Mouse (Mus musculus) intestine, postnatal 0 days (tissue): ENCODE measurements at regions not wholly inside any gene's neighbourhood (a gene's known extent, or its start where the extent isn't known, plus 50 kb on each side); places are given as distances from the start of the nearest gene placed in this dataset.

Experiments
- ATAC-seq: fragments of 200-750 bp; cut with Nextera tagmentation; 2 replicates; pipeline ENCODE4 v1.8.0; 2017; ENCODE audit warnings: mild to moderate bottlenecking, moderate TSS enrichment, moderate library complexity
- H3K27ac ChIP-seq: fragments of 300-500 bp; sonication (generic); 2 replicates; pipeline ENCODE4 v1.5.1; 2014; ENCODE audit warnings: mild to moderate bottlenecking, low read depth, low read length, moderate library complexity
- H3K27me3 ChIP-seq: fragments of 300-500 bp; sonication (generic); replicated peaks from 2 replicates; pipeline ENCODE4 v1.6.1; 2014; ENCODE audit warnings: low read length, mixed read lengths; ENCODE audit not compliant: control insufficient read depth, insufficient read depth
- H3K36me3 ChIP-seq: fragments of 300-500 bp; sonication (generic); 2 replicates; pipeline ENCODE4 v1.6.1; 2014; ENCODE audit warnings: mild to moderate bottlenecking, moderate library complexity; ENCODE audit not compliant: control insufficient read depth, insufficient read depth
- H3K4me1 ChIP-seq: fragments of 300-500 bp; sonication (generic); replicated peaks from 2 replicates; pipeline ENCODE4 v1.6.1; 2014; ENCODE audit warnings: antibody characterized with exemption, low read length, mixed read lengths; ENCODE audit not compliant: control insufficient read depth, insufficient read depth
- H3K4me2 ChIP-seq: fragments of 300-500 bp; sonication (generic); replicated peaks from 2 replicates; pipeline ENCODE4 v1.6.1; 2014; ENCODE audit warnings: low read depth, mild to moderate bottlenecking, moderate library complexity
- H3K4me3 ChIP-seq: fragments of 300-500 bp; sonication (generic); 2 replicates; pipeline ENCODE4 v1.5.1; 2014; ENCODE audit warnings: low read depth, low read length
- H3K9ac ChIP-seq: fragments of 300-500 bp; sonication (generic); 2 replicates; pipeline ENCODE4 v1.6.1; 2014; ENCODE audit warnings: mild to moderate bottlenecking, low read depth, low read length
- H3K9me3 ChIP-seq: fragments of 300-500 bp; sonication (generic); 2 replicates; pipeline ENCODE4 v1.6.1; 2016; ENCODE audit warnings: mixed run types; ENCODE audit not compliant: control insufficient read depth
- CTCF ChIP-seq: sonication (generic); IDR thresholded peaks from 2 replicates; pipeline ENCODE4 v1.5.1; 2016; ENCODE audit warnings: low read depth, mild to moderate bottlenecking, control low read depth, antibody characterized with exemption, moderate library complexity
- WGBS: fragments of 180-500 bp; shearing (Covaris S2); extraction: QIAGEN DNeasy Blood & Tissue Kit; methylation state at CpG from one replicate; pipeline ENCODE4 v1.1.7; 2014; 5-methylcytosine and 5-hydroxymethylcytosine counted together

DNA sequence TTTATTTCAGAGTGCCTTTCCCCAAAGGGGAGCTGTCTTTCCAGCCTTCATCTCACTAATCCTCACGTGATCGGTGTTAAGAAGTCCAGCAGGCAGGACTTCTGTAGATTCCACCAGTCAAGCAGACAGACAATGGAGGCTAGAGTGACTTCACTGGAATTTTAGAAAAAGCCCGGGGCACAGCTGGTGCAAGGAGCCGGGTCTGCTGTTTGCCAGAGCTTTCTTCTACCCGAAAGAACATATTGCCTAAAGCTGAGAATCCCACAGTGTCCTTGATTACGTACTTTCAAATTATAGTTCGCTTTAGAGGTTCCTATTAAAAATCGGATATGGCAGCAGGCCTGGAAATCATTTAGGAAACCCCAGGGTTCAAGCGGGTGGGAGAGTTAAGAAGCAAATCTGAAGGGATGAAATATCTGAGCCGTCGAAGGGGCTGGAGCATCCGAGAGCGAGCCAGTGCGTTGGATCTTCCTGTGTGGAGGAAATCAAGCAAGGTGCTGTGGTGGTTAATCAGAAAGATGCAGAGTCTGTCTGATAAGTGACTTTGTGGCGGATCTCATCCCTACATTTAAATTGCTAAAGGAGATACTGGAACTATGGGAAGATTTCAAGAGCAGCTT, 283.3 kb upstream of the Gm11146 start:
- Histone ChIP-seq H3K9me3 (no peaks in the 10 kb centered on the region), H3K27ac (no peak overlapping the region), H3K9ac (no peak overlapping the region), H3K4me1 (no peaks in the 10 kb centered on the region), H3K4me3 (no peak overlapping the region), H3K27me3 (no peaks in the 10 kb centered on the region), H3K36me3 (no peaks in the 10 kb centered on the region), H3K4me2 (no peak overlapping the region)
- no peak for TF ChIP-seq CTCF
- 86% methylated on average over 15 of the region's 15 CpGs for WGBS
- ATAC-seq: no peak

- Histone ChIP-seq H3K36me3 (no peaks in the 10 kb centered on the region), H3K27me3 (no peaks in the 10 kb centered on the region), H3K9ac (no peak overlapping the region), H3K27ac (no peak overlapping the region), H3K9me3 (no peaks in the 10 kb centered on the region), H3K4me3 (no peak overlapping the region), H3K4me2 (no peak overlapping the region), H3K4me1 (no peaks in the 10 kb centered on the region)
- TF ChIP-seq CTCF: no peak
- ATAC-seq: no peak
- WGBS: 92% methylated on average over 9 of the region's 9 CpGs
These were observed 282.6 kb upstream of the Gm11146 start for GRCm38 (mm10) chr16:77884495-77884894.

DNA sequence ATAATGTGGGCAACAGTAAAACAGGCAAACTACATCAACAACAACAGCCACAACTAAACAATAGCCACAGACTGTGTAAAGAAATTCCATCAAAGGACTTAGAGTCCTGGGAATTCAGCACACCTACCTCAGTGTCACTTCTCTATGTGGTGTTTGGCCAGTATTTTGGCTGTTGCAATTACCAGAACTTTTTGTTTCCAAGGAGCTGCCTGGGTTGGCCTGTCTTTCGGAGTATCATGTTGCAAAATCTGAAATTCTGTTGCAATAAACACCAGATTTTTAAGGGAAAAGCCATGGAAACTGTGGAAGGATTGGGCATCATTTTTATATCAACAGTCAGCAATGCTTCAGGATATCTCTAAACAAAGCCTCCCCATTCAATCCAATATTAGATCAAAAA, 275.1 kb upstream of the Gm11146 start:
- no peak overlapping the region for H3K27ac ChIP-seq
- no peak overlapping the region for H3K4me2 ChIP-seq
- WGBS: 85% methylated on average over 1 of the region's 1 CpGs
- no peaks in the 10 kb centered on the region for H3K4me1 ChIP-seq
- H3K4me3 ChIP-seq: no peak overlapping the region
- no peak for ATAC-seq
- no peaks in the 10 kb centered on the region for H3K36me3 ChIP-seq
- H3K9me3 ChIP-seq: no peaks in the 10 kb centered on the region
- TF ChIP-seq CTCF: no peak
- H3K27me3 ChIP-seq: no peaks in the 10 kb centered on the region
- H3K9ac ChIP-seq: no peak overlapping the region

GRCm38 (mm10) chr16:77863246-77863645, 261.4 kb upstream of the Gm11146 start:
- Histone ChIP-seq H3K27ac (no peak overlapping the region), H3K27me3 (no peaks in the 10 kb centered on the region), H3K9me3 (no peaks in the 10 kb centered on the region), H3K9ac (no peak overlapping the region), H3K4me1 (no peaks in the 10 kb centered on the region), H3K36me3 (no peaks in the 10 kb centered on the region), H3K4me2 (no peak overlapping the region), H3K4me3 (no peak overlapping the region)
- WGBS: 77% methylated on average over 5 of the region's 5 CpGs
- ATAC-seq: no peak
- TF ChIP-seq CTCF: no peak

- Histone ChIP-seq H3K27me3 (no peaks in the 10 kb centered on the region), H3K9me3 (no peaks in the 10 kb centered on the region), H3K36me3 (no peaks in the 10 kb centered on the region), H3K4me1 (no peaks in the 10 kb centered on the region), H3K4me2 (no peak overlapping the region), H3K4me3 (no peak overlapping the region), H3K27ac (no peak overlapping the region), H3K9ac (no peak overlapping the region)
- no peak for ATAC-seq
- 71% methylated on average over 6 of the region's 6 CpGs for WGBS
- TF ChIP-seq CTCF: no peak
These were observed 250.3 kb upstream of the Gm11146 start for GRCm38 (mm10) chr16:77852066-77852781.

DNA sequence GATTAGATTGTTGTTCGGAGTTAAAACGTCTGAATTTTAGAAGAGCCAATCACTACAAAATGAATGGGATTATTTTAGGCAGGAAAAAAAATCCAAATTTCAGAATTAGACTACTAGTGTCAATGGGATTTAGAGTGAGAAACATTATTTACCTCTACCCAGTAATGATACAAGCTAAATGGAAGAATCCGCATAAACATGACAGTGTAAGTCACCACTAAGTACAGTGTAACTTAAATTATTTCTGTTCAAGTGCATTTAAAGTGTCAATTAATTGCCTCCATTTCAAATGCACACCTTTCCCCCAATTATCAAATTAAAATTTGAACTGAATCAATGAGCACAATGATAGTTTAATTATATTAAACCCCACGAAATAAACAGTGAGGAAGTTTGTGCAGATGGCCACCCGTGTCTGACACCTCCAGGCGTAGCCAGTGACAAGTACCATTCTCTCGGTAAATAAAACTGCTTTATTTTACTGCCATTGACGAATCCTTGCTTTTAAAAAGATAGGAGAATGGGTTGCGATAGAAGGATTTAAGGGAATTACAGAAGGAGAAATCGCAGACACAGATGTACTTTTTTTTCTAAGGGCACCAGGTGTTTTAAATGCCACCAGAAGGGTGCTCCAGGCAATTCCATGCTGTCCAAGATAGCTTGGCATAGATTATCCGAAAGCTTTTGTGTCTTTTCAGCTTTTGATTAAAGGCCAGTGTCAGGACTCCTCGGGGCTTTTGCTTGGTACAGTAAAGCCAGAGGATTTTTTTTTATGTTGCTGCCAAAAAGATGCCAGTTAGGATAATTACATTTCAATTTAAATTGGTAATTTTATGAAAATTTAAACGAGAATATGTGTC, 249.5 kb upstream of the Gm11146 start:
- H3K4me3 ChIP-seq: no peak overlapping the region
- H3K9me3 ChIP-seq: no peaks in the 10 kb centered on the region
- H3K4me2 ChIP-seq: no peak overlapping the region
- no peaks in the 10 kb centered on the region for H3K4me1 ChIP-seq
- 79% methylated on average over 13 of the region's 13 CpGs for WGBS
- TF ChIP-seq CTCF: no peak
- no peak for ATAC-seq
- no peak overlapping the region for H3K27ac ChIP-seq
- no peaks in the 10 kb centered on the region for H3K36me3 ChIP-seq
- H3K27me3 ChIP-seq: no peaks in the 10 kb centered on the region
- H3K9ac ChIP-seq: no peak overlapping the region
